Mouse (Mus musculus) neural tube, embryonic 15.5 days (tissue): Measurements from ENCODE around the gene Ppp1r10. TPM values are rescaled to one million over a fixed set of nuclear protein-coding genes. Genes with fewer than 3 reads are reported as not detected.

Source experiments
- ATAC-seq: fragments of 200-750 bp; cut with Nextera tagmentation; 2 replicates; pipeline ENCODE4 v1.8.0; 2017; ENCODE audit warnings: mild to moderate bottlenecking, moderate TSS enrichment, moderate library complexity; ENCODE audit not compliant: low FRiP score
- H3K27ac ChIP-seq: fragments of 300-500 bp; sonication (generic); replicated peaks from 2 replicates; pipeline ENCODE4 v1.5.1; 2015; ENCODE audit warnings: mild to moderate bottlenecking, inconsistent platforms
- H3K27me3 ChIP-seq: fragments of 300-500 bp; sonication (generic); replicated peaks from 2 replicates; pipeline ENCODE4 v1.6.1; 2015; ENCODE audit warnings: inconsistent platforms
- H3K36me3 ChIP-seq: fragments of 300-500 bp; sonication (generic); 2 replicates; pipeline ENCODE4 v1.6.1; 2015; ENCODE audit warnings: inconsistent platforms
- H3K4me1 ChIP-seq: fragments of 300-500 bp; sonication (generic); 2 replicates; pipeline ENCODE4 v1.6.1; 2015; ENCODE audit warnings: inconsistent platforms
- H3K4me2 ChIP-seq: fragments of 300-500 bp; sonication (generic); 2 replicates; pipeline ENCODE4 v1.6.1; 2015; ENCODE audit warnings: inconsistent platforms, mild to moderate bottlenecking, moderate library complexity
- H3K4me3 ChIP-seq: fragments of 300-500 bp; sonication (generic); replicated peaks from 2 replicates; pipeline ENCODE4 v1.5.1; 2015; ENCODE audit warnings: mild to moderate bottlenecking, inconsistent platforms
- H3K9ac ChIP-seq: fragments of 300-500 bp; sonication (generic); replicated peaks from 2 replicates; pipeline ENCODE4 v1.6.1; 2015; ENCODE audit warnings: mild to moderate bottlenecking, inconsistent platforms
- H3K9me3 ChIP-seq: fragments of 300-500 bp; sonication (generic); replicated peaks from 2 replicates; pipeline ENCODE4 v1.6.1; 2016; ENCODE audit warnings: inconsistent platforms
- WGBS: fragments of 180-500 bp; shearing (Covaris S2); methylation state at CpG from one replicate; pipeline ENCODE4 v1.1.7; 2015; ENCODE audit warnings: mixed read lengths; 5-methylcytosine and 5-hydroxymethylcytosine counted together
- microRNA counts: library from miRNA; unstranded; fragments of <30 nt; microRNA quantifications from one replicate; lab custom pipeline; 2016
- microRNA-seq: library from miRNA; unstranded; fragments of <30 nt; microRNA quantifications from one replicate; pipeline ENCODE4, GENCODE M21; 2017
- polyA plus RNA-seq: library from polyadenylated mRNA; unstranded; fragments of >200 nt; fragmentation: Nextera tagmentation; extraction: Ambion mirVana; gene quantifications from 2 replicates; pipeline ENCODE4 v1.2.1, GENCODE M21; 2015

Gene Ppp1r10
- polyA plus RNA-seq, 1 experiment from 2014 or later = 36.7 TPM

DNA sequence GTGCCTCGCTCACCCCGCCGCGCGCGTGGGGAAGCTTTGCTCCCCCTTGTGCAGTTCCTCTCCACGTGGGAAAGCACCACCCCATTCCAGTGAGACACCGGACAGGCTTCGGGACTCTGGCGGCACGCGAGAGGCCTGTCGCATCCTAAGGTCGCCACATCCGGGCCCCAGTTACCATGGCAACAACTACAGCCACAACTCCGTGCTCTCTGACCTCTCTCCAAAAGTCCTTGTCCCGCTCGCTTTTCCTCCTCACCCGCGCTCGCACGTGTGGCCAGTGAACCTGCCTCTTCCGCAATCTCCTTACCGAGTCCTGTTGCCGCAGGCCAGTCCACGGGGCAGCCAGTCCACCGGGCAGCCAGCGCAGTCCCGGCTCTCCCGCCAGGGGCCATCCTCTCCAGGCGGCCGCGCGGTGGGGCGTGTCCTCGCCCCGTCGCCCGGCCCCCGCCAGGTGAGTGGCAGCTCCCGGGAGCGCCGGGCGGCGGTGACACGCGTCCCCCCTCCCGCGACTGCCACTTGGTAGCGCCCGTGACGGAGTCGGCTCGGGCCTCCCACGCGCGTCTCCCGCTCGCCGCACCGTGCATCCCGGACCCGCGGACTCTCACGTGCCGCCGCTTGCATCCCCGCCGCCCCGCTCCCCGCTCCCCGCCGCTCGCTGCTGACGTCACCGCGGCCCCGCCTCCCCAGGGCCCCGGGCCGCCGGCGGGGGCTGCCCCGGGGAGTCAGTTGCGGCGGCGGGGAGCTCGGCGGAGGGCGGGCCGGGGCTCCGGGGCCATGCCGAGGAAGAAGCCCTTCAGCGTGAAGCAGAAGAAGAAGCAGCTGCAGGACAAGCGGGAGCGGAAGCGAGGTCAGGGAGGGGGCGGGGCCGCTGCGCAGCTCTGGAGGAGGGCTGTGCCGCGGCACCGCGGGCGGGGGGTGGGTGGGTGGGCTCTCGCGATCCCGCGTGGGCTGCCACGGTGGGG, 63.4 kb downstream of the Ppp1r10 start, which contains the start of the genes Gnl1 and Prr3:
Gene Gnl1 (plus strand): TSS at position 451 of the 962 bp plus-strand sequence.
Gene Prr3 (minus strand): TSS at position 836 of the 962 bp plus-strand sequence.
- Histone ChIP-seq H3K27ac (peak within 1 kb of the TSS; percentile 98), H3K9me3 (no peaks in the 10 kb centered on the region), H3K9ac (peak within 1 kb of the TSS; percentile 91), H3K4me2 (peak within 1 kb of the TSS; percentile 80), H3K4me3 (peak within 1 kb of the TSS; percentile 94), H3K27me3 (no peaks in the 10 kb centered on the region), H3K4me1 (peaks cover 33% of the 10 kb centered on the region), H3K36me3 (peaks cover 36% of the 10 kb centered on the region)
- ATAC-seq = peak; percentile 88
- WGBS = 0% methylated on average over 65 of the region's 109 CpGs

- WGBS = under 1% methylated on average over 29 of the region's 29 CpGs
- peak; percentile 15 for ATAC-seq
- Histone ChIP-seq H3K4me3 (peak overlapping the region; percentile 94), H3K27me3 (no peaks in the 10 kb centered on the region), H3K9me3 (no peaks in the 10 kb centered on the region), H3K9ac (peak overlapping the region; percentile 91), H3K4me2 (peak overlapping the region; percentile 80), H3K4me1 (peaks cover 33% of the 10 kb centered on the region), H3K36me3 (peaks cover 38% of the 10 kb centered on the region), H3K27ac (peak overlapping the region; percentile 98)
Observed at GRCm38 (mm10) chr17:35980363-35980754, 64.1 kb downstream of the Ppp1r10 start.

DNA sequence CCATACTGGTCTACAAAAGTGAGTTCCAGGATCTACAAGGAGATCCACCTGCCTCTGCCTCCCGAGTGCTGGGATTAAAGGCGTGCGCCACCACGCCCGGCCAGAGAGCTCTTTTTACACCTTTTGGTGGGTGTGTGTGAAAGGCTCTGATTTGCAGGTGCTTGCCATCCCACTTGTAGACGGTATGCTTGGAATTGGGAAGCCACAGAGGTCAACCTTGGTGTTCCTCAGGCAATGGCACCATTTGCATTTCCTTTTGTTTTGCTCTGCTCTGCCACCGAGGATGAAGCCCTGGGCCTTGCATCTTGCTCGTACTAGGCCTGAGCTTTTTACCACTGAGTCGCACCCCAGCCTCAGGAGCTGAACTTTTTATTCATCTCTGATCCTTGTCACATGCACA, 65.5 kb downstream of the Ppp1r10 start:
- Histone ChIP-seq H3K4me1 (peaks cover 33% of the 10 kb centered on the region), H3K27ac (no peak overlapping the region), H3K9ac (no peak overlapping the region), H3K4me3 (no peak overlapping the region), H3K4me2 (peak overlapping the region; percentile 80; the same call in 1 of the 2 replicates), H3K27me3 (no peaks in the 10 kb centered on the region), H3K9me3 (no peaks in the 10 kb centered on the region), H3K36me3 (peaks cover 48% of the 10 kb centered on the region)
- WGBS = 92% methylated on average over 9 of the region's 9 CpGs
- no peak for ATAC-seq

MicroRNA genes within 50 kb of the gene (microRNA counts, 519-probe panel; counts per million panel counts)
- microRNA mmu-miR-1894-3p (lab: Ali Mortazavi, UCI) = not detected
- 1,367 counts per million, percentile 11 among the panel's probes with 10 or more counts for microRNA mmu-miR-1894-5p (lab: Ali Mortazavi, UCI)
- microRNA mmu-miR-877 (lab: Ali Mortazavi, UCI) = 1,819 counts per million, percentile 32 among the panel's probes with 10 or more counts

Small RNAs within 50 kb of the gene (microRNA-seq; reads per million reads assigned to microRNA genes)
- gene Gm28033 = 0.69 reads per million
- not detected for gene Mir1894
- gene Mir877 = 57.6 reads per million, percentile 45 among the genes with 10 or more reads in this experiment

Other genes starting within 250 kb of the Ppp1r10 start
- gene Vars2, start 248.8 kb upstream of the Ppp1r10 start, polyA plus RNA-seq = 12.8 and 17.9 TPM in 2 replicates
- gene Gtf2h4, start 242.7 kb upstream of the Ppp1r10 start, polyA plus RNA-seq = 24.1 and 30.7 TPM in 2 replicates
- 73.8 and 76.4 TPM in 2 replicates for gene Ddr1, start 211.8 kb upstream of the Ppp1r10 start, polyA plus RNA-seq
- 14.9 and 15.5 TPM in 2 replicates for gene Ier3, start 94.8 kb upstream of the Ppp1r10 start, polyA plus RNA-seq
- gene Flot1, start 93.2 kb upstream of the Ppp1r10 start, polyA plus RNA-seq = 131 and 141 TPM in 2 replicates
- 1,339 and 1,471 TPM in 2 replicates for gene Tubb5, start 78.1 kb upstream of the Ppp1r10 start, polyA plus RNA-seq
- 7.9 and 9.7 TPM in 2 replicates for gene Mdc1, start 74.9 kb upstream of the Ppp1r10 start, polyA plus RNA-seq
- gene Nrm, start 55.1 kb upstream of the Ppp1r10 start, polyA plus RNA-seq = 17.6 and 26.7 TPM in 2 replicates
- gene Ppp1r18, start 50.8 kb upstream of the Ppp1r10 start, polyA plus RNA-seq = 19.3 and 25.1 TPM in 2 replicates
- gene Dhx16, start 36.6 kb upstream of the Ppp1r10 start, polyA plus RNA-seq = 26.8 and 30.5 TPM in 2 replicates
- gene 2310061I04Rik, start 19.0 kb upstream of the Ppp1r10 start, polyA plus RNA-seq = 59.2 and 75.2 TPM in 2 replicates
- 259 and 319 TPM in 2 replicates for gene Atat1, start 6.4 kb upstream of the Ppp1r10 start, polyA plus RNA-seq
- gene Mrps18b, start within 50 bp of the Ppp1r10 start, polyA plus RNA-seq = 67.1 and 73.6 TPM in 2 replicates
- 78.4 and 90.3 TPM in 2 replicates for gene Abcf1, start 53.3 kb downstream of the Ppp1r10 start, polyA plus RNA-seq
- 67.4 and 73.0 TPM in 2 replicates for gene Gnl1, start 63.4 kb downstream of the Ppp1r10 start, polyA plus RNA-seq
- 78.5 and 87.9 TPM in 2 replicates for gene Prr3, start 63.8 kb downstream of the Ppp1r10 start, polyA plus RNA-seq
- gene H2-T24, start 104.1 kb downstream of the Ppp1r10 start, polyA plus RNA-seq = 8.6 and 10.0 TPM in 2 replicates
- 5.3 and 13.9 TPM in 2 replicates for gene H2-T23, start 116.4 kb downstream of the Ppp1r10 start, polyA plus RNA-seq
- gene H2-T22, start 126.3 kb downstream of the Ppp1r10 start, polyA plus RNA-seq = 7.3 and 12.5 TPM in 2 replicates
- not detected in 2 replicates for gene Gm6034, start 126.5 kb downstream of the Ppp1r10 start, polyA plus RNA-seq
- gene Gm11127, start 141.9 kb downstream of the Ppp1r10 start, polyA plus RNA-seq = 0.22 TPM in 1 of 2 replicates, not detected in the other
- gene Gm19684, start 205.2 kb downstream of the Ppp1r10 start, polyA plus RNA-seq = not detected in 2 replicates
- not detected in 2 replicates for gene Gm7030, start 213.0 kb downstream of the Ppp1r10 start, polyA plus RNA-seq